Mouse (Mus musculus) midbrain, embryonic 10.5 days (tissue): ENCODE results near the gene Patj. TPM values are rescaled to one million over a fixed set of nuclear protein-coding genes. Genes with fewer than 3 reads are reported as not detected.

Experiments
- DNase-seq: peaks from one replicate; pipeline ENCODE4 v3.0.0-alpha.2; 2017; ENCODE audit warnings: low spot score
- H3K27ac ChIP-seq: fragments of 300-500 bp; sonication (generic); replicated peaks from 2 replicates; pipeline ENCODE4 v1.5.1; 2016; ENCODE audit warnings: mild to moderate bottlenecking
- H3K27me3 ChIP-seq: fragments of 300-500 bp; sonication (generic); 2 replicates; pipeline ENCODE4 v1.6.1; 2016; ENCODE audit warnings: low read depth, mild to moderate bottlenecking; ENCODE audit not compliant: poor library complexity, severe bottlenecking
- H3K36me3 ChIP-seq: fragments of 300-500 bp; sonication (generic); 2 replicates; pipeline ENCODE4 v1.6.1; 2016; ENCODE audit warnings: mild to moderate bottlenecking, moderate library complexity
- H3K4me1 ChIP-seq: fragments of 300-500 bp; sonication (generic); 2 replicates; pipeline ENCODE4 v1.6.1; 2016
- H3K4me3 ChIP-seq: fragments of 300-500 bp; sonication (generic); 2 replicates; pipeline ENCODE4 v1.5.1; 2016; ENCODE audit warnings: mild to moderate bottlenecking, moderate library complexity
- H3K9me3 ChIP-seq: fragments of 300-500 bp; sonication (generic); replicated peaks from 2 replicates; pipeline ENCODE4 v1.6.1; 2016; ENCODE audit warnings: mild to moderate bottlenecking
- WGBS: fragments of 180-500 bp; shearing (Covaris S2); methylation state at CpG from one replicate; pipeline ENCODE4 v1.1.7; 2016; 5-methylcytosine and 5-hydroxymethylcytosine counted together
- polyA plus RNA-seq: library from polyadenylated mRNA; unstranded; fragments of >200 nt; fragmentation: Nextera tagmentation; extraction: Ambion mirVana; gene quantifications from 2 replicates; pipeline ENCODE4 v1.2.1, GENCODE M21; 2016

Gene Patj
- polyA plus RNA-seq, 1 experiment from 2014 or later: 5.0 TPM

GRCm38 (mm10) chr4:98452725-98453124 is 57.1 kb downstream of the Patj start:
- no peak overlapping the region for H3K4me3 ChIP-seq
- no peaks in the 10 kb centered on the region for H3K27me3 ChIP-seq
- H3K4me1 ChIP-seq: no peaks in the 10 kb centered on the region
- DNase-seq: no peak
- WGBS: 97% methylated on average over 2 of the region's 2 CpGs
- no peaks in the 10 kb centered on the region for H3K9me3 ChIP-seq
- H3K36me3 ChIP-seq: no peaks in the 10 kb centered on the region
- H3K27ac ChIP-seq: no peak overlapping the region

- Histone ChIP-seq H3K27me3 (no peaks in the 10 kb centered on the region), H3K9me3 (no peaks in the 10 kb centered on the region), H3K27ac (no peak overlapping the region), H3K4me1 (no peaks in the 10 kb centered on the region), H3K4me3 (no peak overlapping the region), H3K36me3 (no peaks in the 10 kb centered on the region)
- 93% methylated on average over 5 of the region's 5 CpGs for WGBS
- no peak for DNase-seq
Measured at GRCm38 (mm10) chr4:98453231-98453630, 57.6 kb downstream of the Patj start.

- no peaks in the 10 kb centered on the region for H3K9me3 ChIP-seq
- DNase-seq: no peak
- WGBS: 94% methylated on average over 2 of the region's 2 CpGs
- no peak overlapping the region for H3K27ac ChIP-seq
- H3K4me1 ChIP-seq: no peaks in the 10 kb centered on the region
- H3K36me3 ChIP-seq: no peaks in the 10 kb centered on the region
- no peaks in the 10 kb centered on the region for H3K27me3 ChIP-seq
- no peak overlapping the region for H3K4me3 ChIP-seq
Measured at GRCm38 (mm10) chr4:98455352-98455751, 59.8 kb downstream of the Patj start.

- 85% methylated on average over 8 of the region's 8 CpGs for WGBS
Measured at GRCm38 (mm10) chr4:98455910-98456309, 60.3 kb downstream of the Patj start.

GRCm38 (mm10) chr4:98461804-98462341 is 66.3 kb downstream of the Patj start:
- 92% methylated on average over 2 of the region's 2 CpGs for WGBS
- no peaks in the 10 kb centered on the region for H3K36me3 ChIP-seq
- H3K4me1 ChIP-seq: no peaks in the 10 kb centered on the region
- no peaks in the 10 kb centered on the region for H3K9me3 ChIP-seq
- no peak overlapping the region for H3K27ac ChIP-seq
- no peak overlapping the region for H3K4me3 ChIP-seq
- H3K27me3 ChIP-seq: no peaks in the 10 kb centered on the region
- no peak for DNase-seq

More at GRCm38 (mm10) chr4:98455910-98456309, 60.3 kb downstream of the Patj start:
- H3K9me3 ChIP-seq: no peaks in the 10 kb centered on the region
- H3K27me3 ChIP-seq: no peaks in the 10 kb centered on the region
- H3K4me3 ChIP-seq: no peak overlapping the region
- H3K36me3 ChIP-seq: no peaks in the 10 kb centered on the region
- H3K4me1 ChIP-seq: no peaks in the 10 kb centered on the region
- no peak overlapping the region for H3K27ac ChIP-seq
- no peak for DNase-seq

GRCm38 (mm10) chr4:98465476-98465875 is 69.9 kb downstream of the Patj start:
- Histone ChIP-seq H3K4me3 (no peak overlapping the region), H3K27ac (no peak overlapping the region), H3K9me3 (no peaks in the 10 kb centered on the region), H3K4me1 (no peaks in the 10 kb centered on the region), H3K36me3 (no peaks in the 10 kb centered on the region), H3K27me3 (no peaks in the 10 kb centered on the region)
- WGBS: 97% methylated on average over 1 of the region's 1 CpGs
- no peak for DNase-seq

- DNase-seq: no peak
- Histone ChIP-seq H3K27me3 (no peaks in the 10 kb centered on the region), H3K27ac (no peak overlapping the region), H3K4me1 (no peaks in the 10 kb centered on the region), H3K9me3 (no peaks in the 10 kb centered on the region), H3K36me3 (no peaks in the 10 kb centered on the region), H3K4me3 (no peak overlapping the region)
- 82% methylated on average over 2 of the region's 2 CpGs for WGBS
Measured at GRCm38 (mm10) chr4:98465886-98466285, 70.3 kb downstream of the Patj start.

- no peaks in the 10 kb centered on the region for H3K9me3 ChIP-seq
- no peak overlapping the region for H3K4me3 ChIP-seq
- no peaks in the 10 kb centered on the region for H3K36me3 ChIP-seq
- no peaks in the 10 kb centered on the region for H3K4me1 ChIP-seq
- H3K27ac ChIP-seq: no peak overlapping the region
- 88% methylated on average over 7 of the region's 7 CpGs for WGBS
- no peak for DNase-seq
- no peaks in the 10 kb centered on the region for H3K27me3 ChIP-seq
Measured at GRCm38 (mm10) chr4:98471376-98471775, 75.8 kb downstream of the Patj start.

- no peaks in the 10 kb centered on the region for H3K9me3 ChIP-seq
- no peaks in the 10 kb centered on the region for H3K4me1 ChIP-seq
- H3K27ac ChIP-seq: no peak overlapping the region
- WGBS: 87% methylated on average over 3 of the region's 3 CpGs
- no peaks in the 10 kb centered on the region for H3K36me3 ChIP-seq
- H3K4me3 ChIP-seq: no peak overlapping the region
- no peaks in the 10 kb centered on the region for H3K27me3 ChIP-seq
- no peak for DNase-seq
Measured at GRCm38 (mm10) chr4:98473491-98473890, 77.9 kb downstream of the Patj start.

GRCm38 (mm10) chr4:98478005-98478404 is 82.4 kb downstream of the Patj start:
- no peak overlapping the region for H3K27ac ChIP-seq
- no peaks in the 10 kb centered on the region for H3K9me3 ChIP-seq
- H3K27me3 ChIP-seq: no peaks in the 10 kb centered on the region
- DNase-seq: no peak
- WGBS: 83% methylated on average over 3 of the region's 3 CpGs
- no peaks in the 10 kb centered on the region for H3K4me1 ChIP-seq
- H3K4me3 ChIP-seq: no peak overlapping the region
- no peaks in the 10 kb centered on the region for H3K36me3 ChIP-seq

- no peak for DNase-seq
- WGBS: 74% methylated on average over 3 of the region's 3 CpGs
- Histone ChIP-seq H3K4me1 (no peaks in the 10 kb centered on the region), H3K4me3 (no peak overlapping the region), H3K9me3 (no peaks in the 10 kb centered on the region), H3K27ac (no peak overlapping the region), H3K36me3 (no peaks in the 10 kb centered on the region), H3K27me3 (no peaks in the 10 kb centered on the region)
Measured at GRCm38 (mm10) chr4:98486475-98486874, 90.9 kb downstream of the Patj start.

GRCm38 (mm10) chr4:98486901-98487300 is 91.3 kb downstream of the Patj start:
- Histone ChIP-seq H3K4me3 (no peak overlapping the region), H3K4me1 (no peaks in the 10 kb centered on the region), H3K9me3 (no peaks in the 10 kb centered on the region), H3K27ac (no peak overlapping the region), H3K36me3 (no peaks in the 10 kb centered on the region), H3K27me3 (no peaks in the 10 kb centered on the region)
- no peak for DNase-seq
- WGBS: 82% methylated on average over 4 of the region's 4 CpGs

- H3K4me3 ChIP-seq: no peak overlapping the region
- no peaks in the 10 kb centered on the region for H3K9me3 ChIP-seq
- no peak for DNase-seq
- no peaks in the 10 kb centered on the region for H3K27me3 ChIP-seq
- H3K4me1 ChIP-seq: no peaks in the 10 kb centered on the region
- WGBS: 74% methylated on average over 1 of the region's 1 CpGs
- no peaks in the 10 kb centered on the region for H3K36me3 ChIP-seq
- no peak overlapping the region for H3K27ac ChIP-seq
Measured at GRCm38 (mm10) chr4:98489386-98489785, 93.8 kb downstream of the Patj start.

GRCm38 (mm10) chr4:98498341-98498740 is 102.8 kb downstream of the Patj start:
- no peaks in the 10 kb centered on the region for H3K9me3 ChIP-seq
- no peaks in the 10 kb centered on the region for H3K36me3 ChIP-seq
- no peak overlapping the region for H3K4me3 ChIP-seq
- no peak for DNase-seq
- 85% methylated on average over 4 of the region's 4 CpGs for WGBS
- H3K27me3 ChIP-seq: no peaks in the 10 kb centered on the region
- H3K27ac ChIP-seq: no peak overlapping the region
- H3K4me1 ChIP-seq: no peaks in the 10 kb centered on the region
